Mouse (Mus musculus): ENCODE results near the gene Creld1. TPM values are rescaled to one million over a fixed set of nuclear protein-coding genes. Genes with fewer than 3 reads are reported as not detected.

The Creld1 gene
- total and polyA plus RNA-seq, 3 experiments = 5.9 to 26.7 TPM; not detected in 1

GRCm38 (mm10) chr6:113483100-113483615, at the start of gene Creld1 (continued):
- TF ChIP-seq USF2 (IDR thresholded peaks at IDR 0.05; ENCODE audit: borderline replicate concordance in 1 of 2, insufficient read depth in 1 of 2, low read depth in 1 of 2, low read length in 2 of 2) (no peak), MYB (IDR thresholded peaks at IDR 0.05; ENCODE audit: low read depth, low read length) (no peak), ZNF384 (IDR thresholded peaks at IDR 0.05; ENCODE audit: low read depth, low read length) (peak; percentile 98), TAL1 (IDR thresholded peaks at IDR 0.05; ENCODE audit: low read length) (no peak)

GRCm38 (mm10) chr6:113433661-113434060, 49.4 kb upstream of the Creld1 start:
- TF ChIP-seq BHLHE40 (IDR thresholded peaks at IDR 0.05; ENCODE audit: borderline replicate concordance, low read depth, low read length) (no peak), ZNF384 (IDR thresholded peaks at IDR 0.05; ENCODE audit: low read depth, low read length) (0 out of 2 replicates have a peak, but pooled peaks have one; percentile 10), SIN3A (IDR thresholded peaks at IDR 0.05; ENCODE audit: low read length) (no peak)
- Histone ChIP-seq H3K79me2 (ENCODE audit: control insufficient read depth, insufficient read depth, low read length, poor library complexity) (no peaks in the 10 kb centered on the region), H3K36me3 (ENCODE audit: control insufficient read depth in 1 of 2, insufficient read depth in 2 of 2, low read length in 2 of 2) (no peaks in the 10 kb centered on the region)

DNA sequence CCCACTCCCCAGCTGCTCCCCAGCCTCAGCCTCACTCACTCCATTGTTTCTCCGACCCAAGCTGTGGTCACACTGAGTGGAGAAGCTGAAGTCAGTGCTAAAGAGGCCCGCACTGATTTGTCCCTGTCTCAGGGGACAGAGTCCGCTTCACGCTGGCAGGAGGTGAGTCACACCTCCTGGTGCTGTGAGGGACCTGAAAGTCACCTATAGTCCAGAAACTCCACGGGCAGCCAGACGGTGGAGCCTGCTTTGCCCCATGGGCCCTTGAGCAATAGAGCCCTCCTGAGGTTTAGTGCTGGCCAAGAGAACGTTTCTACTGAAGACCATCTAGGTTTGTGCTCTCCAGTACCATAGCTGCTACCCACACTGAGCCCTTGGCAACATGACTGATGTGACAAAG, 48.4 kb upstream of the Creld1 start:
- Histone ChIP-seq H3K4me3 (ENCODE audit: control insufficient read depth in 1 of 2, insufficient read depth in 1 of 2, low read depth in 2 of 2, low read length in 2 of 2) (no peak overlapping the region), H3K9ac (ENCODE audit: control insufficient read depth, low read depth, low read length, poor library complexity, severe bottlenecking) (no peak overlapping the region), H3K27ac (ENCODE audit: control insufficient read depth, low read depth, low read length) (no peak overlapping the region), H3K36me3 (ENCODE audit: control insufficient read depth in 1 of 2, insufficient read depth in 2 of 2, low read length in 2 of 2) (no peaks in the 10 kb centered on the region), H3K4me1 (ENCODE audit: control insufficient read depth in 1 of 2, insufficient read depth in 2 of 2, low read length in 2 of 2) (peaks cover 0 to 3% of the 10 kb centered on the region in 2 experiments; a peak in 1 of 4 replicates), H3K9me3 (replicated peaks; ENCODE audit: insufficient read depth, low read length) (no peaks in the 10 kb centered on the region), H3K27me3 (ENCODE audit: control insufficient read depth in 1 of 2, insufficient read depth in 2 of 2, low read length in 2 of 2) (no peaks in the 10 kb centered on the region; a peak in 1 of 4 replicates), H3K79me2 (ENCODE audit: control insufficient read depth, insufficient read depth, low read length, poor library complexity) (no peaks in the 10 kb centered on the region)
- TF ChIP-seq UBTF (IDR thresholded peaks at IDR 0.05; ENCODE audit: borderline replicate concordance, insufficient read depth, low read depth, low read length) (no peak), USF1 (IDR thresholded peaks at IDR 0.05; ENCODE audit: low read depth, low read length) (no peak), SIN3A (IDR thresholded peaks at IDR 0.05; ENCODE audit: low read length) (no peak)
- no peak for DNase-seq (ENCODE audit: low read depth, low spot score)

More at GRCm38 (mm10) chr6:113433661-113434060, 49.4 kb upstream of the Creld1 start:
- DNase-seq (ENCODE audit: low read depth, low spot score) = no peak
- no peak overlapping the region for H3K27ac ChIP-seq (ENCODE audit: control insufficient read depth, low read depth, low read length)
- H3K4me1 ChIP-seq (ENCODE audit: control insufficient read depth in 1 of 2, insufficient read depth in 2 of 2, low read length in 2 of 2) = peaks cover 0 to 3% of the 10 kb centered on the region in 2 experiments; a peak in 1 of 4 replicates
- no peak overlapping the region for H3K9ac ChIP-seq (ENCODE audit: control insufficient read depth, low read depth, low read length, poor library complexity, severe bottlenecking)
- H3K27me3 ChIP-seq (ENCODE audit: control insufficient read depth in 1 of 2, insufficient read depth in 2 of 2, low read length in 2 of 2) = no peaks in the 10 kb centered on the region; a peak in 1 of 4 replicates
- no peaks in the 10 kb centered on the region for H3K9me3 ChIP-seq (replicated peaks; ENCODE audit: insufficient read depth, low read length)
- H3K4me3 ChIP-seq (ENCODE audit: control insufficient read depth in 1 of 2, insufficient read depth in 1 of 2, low read depth in 2 of 2, low read length in 2 of 2) = no peak overlapping the region

DNA sequence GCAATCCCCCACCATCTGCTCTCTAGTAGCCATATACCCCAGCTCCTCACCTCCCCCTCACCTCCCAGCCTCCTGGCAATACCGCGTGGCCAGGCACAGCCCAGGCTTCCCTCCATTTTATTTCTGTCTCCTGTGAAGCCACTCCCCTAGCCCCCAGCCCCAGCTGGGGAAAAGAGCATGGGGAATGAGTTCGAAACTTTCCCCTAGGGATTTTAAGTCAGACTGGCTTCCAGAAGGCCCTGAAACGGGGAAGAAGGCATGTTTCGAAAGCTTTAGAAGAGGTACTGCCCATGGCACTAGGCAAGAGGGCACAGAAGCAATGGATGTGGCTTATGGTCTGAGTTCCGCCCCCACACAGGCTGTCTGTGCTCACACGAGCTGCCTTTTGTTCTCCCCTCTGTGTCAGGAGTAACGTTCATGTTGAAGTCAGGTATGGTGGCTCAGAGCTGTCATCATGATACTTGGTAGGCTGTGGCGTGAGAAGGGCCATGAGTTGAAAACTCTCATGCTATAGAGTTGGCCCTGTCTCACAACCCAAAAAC, 47.4 kb upstream of the Creld1 start, which contains the start of gene Cidec:
Gene Cidec (minus strand): TSS at position 97 of the 542 bp plus-strand sequence.
- H3K4me1 ChIP-seq (ENCODE audit: control insufficient read depth in 1 of 2, insufficient read depth in 2 of 2, low read length in 2 of 2) = no peaks in the 10 kb centered on the region
- no peaks in the 10 kb centered on the region for H3K79me2 ChIP-seq (ENCODE audit: control insufficient read depth, insufficient read depth, low read length, poor library complexity)
- H3K27ac ChIP-seq (ENCODE audit: control insufficient read depth, low read depth, low read length) = no peak within 1 kb of the TSS
- TF ChIP-seq CHD2 (IDR thresholded peaks at IDR 0.05; ENCODE audit: low read length) = no peak
- TF ChIP-seq MYB (IDR thresholded peaks at IDR 0.05; ENCODE audit: low read depth, low read length) = no peak
- TF ChIP-seq ZMIZ1 (IDR thresholded peaks at IDR 0.05; ENCODE audit: low read depth, low read length) = no peak
- no peak within 1 kb of the TSS for H3K9ac ChIP-seq (ENCODE audit: control insufficient read depth, low read depth, low read length, poor library complexity, severe bottlenecking)
- no peaks in the 10 kb centered on the region; a peak in 1 of 4 replicates for H3K27me3 ChIP-seq (ENCODE audit: control insufficient read depth in 1 of 2, insufficient read depth in 2 of 2, low read length in 2 of 2)
- no peaks in the 10 kb centered on the region for H3K36me3 ChIP-seq (ENCODE audit: control insufficient read depth in 1 of 2, insufficient read depth in 2 of 2, low read length in 2 of 2)
- H3K4me3 ChIP-seq (ENCODE audit: control insufficient read depth in 1 of 2, insufficient read depth in 1 of 2, low read depth in 2 of 2, low read length in 2 of 2) = no peak within 1 kb of the TSS
- DNase-seq (ENCODE audit: low read depth, low spot score) = no peak
- no peaks in the 10 kb centered on the region for H3K9me3 ChIP-seq (replicated peaks; ENCODE audit: insufficient read depth, low read length)
